Mouse (Mus musculus) layer of hippocampus, adult 11-12 months (tissue): ENCODE measurements at regions not wholly inside any gene's neighbourhood (a gene's known extent, or its start where the extent isn't known, plus 50 kb on each side); places are given as distances from the start of the nearest gene placed in this dataset.

Experiments used
- DNase-seq: peaks from one replicate; pipeline ENCODE4 v3.0.0; 2022; ENCODE audit warnings: low spot score

DNA sequence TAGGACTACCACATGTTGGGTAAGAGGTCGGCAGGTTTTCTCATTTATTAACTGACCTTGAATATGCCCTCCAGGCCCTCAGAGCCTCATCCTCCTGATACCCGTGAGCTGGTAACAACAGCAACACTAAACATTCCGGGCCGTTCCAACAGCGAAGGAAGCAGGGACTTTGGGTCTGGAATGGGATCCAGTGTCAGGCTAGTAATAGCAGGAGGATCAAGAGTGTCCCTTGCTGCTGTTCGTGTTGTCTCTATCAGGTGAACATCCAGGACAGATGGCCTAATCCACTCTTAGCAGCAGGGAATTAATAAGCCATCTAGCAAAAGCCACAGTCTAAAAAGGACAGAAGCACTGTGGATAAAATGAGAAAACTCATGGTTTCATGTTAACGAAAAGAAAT is 106.7 kb downstream of the Cpeb2 start:
- DNase-seq, result no peak

DNA sequence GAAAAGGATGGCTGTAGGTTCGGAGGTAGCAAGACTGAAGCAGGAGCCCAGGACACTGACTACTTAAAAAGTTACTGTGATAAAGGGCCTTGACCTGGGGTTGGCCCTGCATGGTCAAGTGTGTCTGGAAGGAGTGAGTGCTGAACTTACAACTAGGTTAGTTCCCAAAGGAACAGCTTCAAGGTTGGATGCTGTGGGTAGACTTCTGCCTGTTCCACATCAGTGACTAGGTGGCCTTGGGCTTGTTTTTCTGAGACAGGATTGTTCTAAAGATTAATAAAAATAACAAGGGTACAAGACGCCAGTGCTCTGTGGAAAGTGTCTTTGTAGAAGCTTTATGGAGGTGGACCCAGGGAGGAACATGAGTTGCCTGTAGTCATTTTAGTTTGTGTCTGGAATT is 108.5 kb downstream of the Cpeb2 start:
- no peak for DNase-seq

DNA sequence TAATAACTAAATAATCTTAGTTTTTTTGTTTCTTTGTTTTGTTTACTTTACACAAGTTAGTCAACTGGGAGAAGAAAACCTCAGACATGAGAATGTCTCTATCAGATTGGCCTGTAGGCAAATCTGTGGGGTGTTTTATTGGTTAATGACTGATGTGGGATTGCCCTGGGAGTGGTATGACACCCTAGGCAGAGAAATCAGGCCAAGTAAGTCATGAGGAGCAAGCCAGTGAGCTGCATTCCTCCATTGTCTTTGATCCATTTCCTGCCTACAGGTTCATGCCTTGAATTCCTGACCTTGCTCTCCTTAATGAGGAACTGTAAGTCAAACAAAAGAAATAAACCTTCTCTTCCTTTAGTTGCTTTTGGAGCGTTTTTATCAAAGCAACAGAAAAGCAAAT is 111.5 kb downstream of the Cpeb2 start:
- DNase-seq, result no peak

DNA sequence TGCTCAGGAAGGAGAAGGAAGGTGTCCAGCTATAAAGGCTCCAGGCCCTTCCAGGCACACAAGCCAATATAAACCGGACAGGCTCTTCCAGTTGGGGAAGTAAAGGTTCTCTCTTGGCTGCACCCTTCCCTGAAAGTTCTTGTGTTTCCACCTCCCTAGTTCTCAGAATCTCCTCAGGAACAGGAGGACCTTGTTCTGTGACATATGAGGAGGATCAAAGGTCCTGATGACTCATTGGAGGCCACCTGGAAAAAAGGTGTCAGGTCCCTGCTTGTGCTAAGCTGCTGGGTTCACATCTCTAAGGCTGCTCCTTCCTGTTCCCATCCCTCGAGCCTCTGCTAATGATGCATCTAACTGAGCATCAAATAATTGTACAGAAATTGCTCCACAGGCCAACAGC is 118.0 kb downstream of the Cpeb2 start:
- DNase-seq, result no peak

DNA sequence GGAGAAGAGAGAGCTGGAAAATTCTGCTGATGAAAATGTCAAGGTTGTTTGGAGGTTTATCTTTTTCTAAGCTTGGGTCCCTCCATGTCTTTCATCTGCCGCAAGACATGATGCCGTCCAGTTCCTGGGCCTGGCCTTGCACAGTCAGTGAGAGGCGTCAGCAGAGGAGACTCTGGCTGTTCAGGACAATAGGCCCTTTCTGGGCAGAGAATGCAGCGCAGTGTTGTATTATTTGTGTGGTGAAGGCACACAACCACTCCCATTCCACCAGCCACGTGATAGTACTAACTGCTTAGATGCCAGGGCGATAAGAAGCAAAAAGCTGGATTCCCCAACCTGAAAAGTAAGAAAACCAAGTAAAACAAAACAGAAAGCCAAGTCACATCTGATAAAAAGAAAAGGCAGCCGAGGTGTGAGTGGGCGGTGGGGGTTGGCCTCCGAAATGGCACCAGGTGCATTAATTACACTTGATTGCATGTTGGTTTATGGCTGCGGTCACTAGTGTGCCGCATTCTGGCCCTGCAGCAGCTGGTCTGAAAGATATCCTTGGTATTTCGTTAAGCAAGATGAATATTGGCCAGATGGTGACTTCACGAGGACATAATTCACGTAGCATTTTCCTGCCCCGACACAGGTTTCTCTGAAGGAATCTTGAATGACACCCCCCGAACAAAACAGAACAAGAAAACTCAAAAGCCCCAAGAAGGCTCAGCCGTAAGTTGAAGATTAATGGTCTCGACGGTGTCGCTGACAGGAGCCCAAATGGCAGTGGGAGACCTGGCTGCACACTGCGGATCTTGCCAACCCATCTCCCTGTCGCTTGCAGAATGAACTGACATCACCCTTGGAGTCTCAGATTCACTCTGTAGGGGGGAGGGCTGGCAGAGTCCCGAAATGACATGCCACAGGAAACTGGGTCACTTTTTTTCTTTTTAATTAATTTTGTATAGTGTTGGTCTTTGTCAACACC is 120.3 kb downstream of the Cpeb2 start:
- DNase-seq, result peak; percentile 47

DNA sequence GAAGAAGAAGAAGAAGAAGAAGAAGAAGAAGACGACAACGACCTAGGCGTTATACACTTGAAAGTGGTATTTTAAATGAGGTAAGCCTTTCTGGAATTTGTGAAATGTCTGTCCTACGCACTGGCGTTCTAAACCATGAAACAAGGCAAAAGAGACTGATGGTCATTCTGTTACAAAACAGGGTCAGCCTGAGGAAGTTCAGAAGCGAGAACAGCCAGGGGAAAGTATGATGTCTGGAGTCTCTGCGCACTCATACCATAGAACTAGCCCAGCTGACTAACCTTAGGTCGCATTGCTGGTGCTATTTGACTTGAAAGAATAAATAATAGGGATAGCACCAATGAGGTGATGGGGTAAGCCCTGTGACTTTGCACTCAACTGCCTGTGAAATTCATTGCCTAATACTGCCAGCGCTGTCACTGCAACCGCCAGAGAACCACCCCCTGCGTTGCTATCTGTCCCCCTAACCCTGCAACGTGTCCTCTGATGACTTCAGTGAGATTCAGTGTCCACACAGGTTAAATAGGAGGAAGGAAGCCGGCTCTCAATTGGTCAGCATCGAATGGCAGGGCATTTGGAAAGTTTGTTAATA is 121.5 kb downstream of the Cpeb2 start:
- DNase-seq, result no peak

DNA sequence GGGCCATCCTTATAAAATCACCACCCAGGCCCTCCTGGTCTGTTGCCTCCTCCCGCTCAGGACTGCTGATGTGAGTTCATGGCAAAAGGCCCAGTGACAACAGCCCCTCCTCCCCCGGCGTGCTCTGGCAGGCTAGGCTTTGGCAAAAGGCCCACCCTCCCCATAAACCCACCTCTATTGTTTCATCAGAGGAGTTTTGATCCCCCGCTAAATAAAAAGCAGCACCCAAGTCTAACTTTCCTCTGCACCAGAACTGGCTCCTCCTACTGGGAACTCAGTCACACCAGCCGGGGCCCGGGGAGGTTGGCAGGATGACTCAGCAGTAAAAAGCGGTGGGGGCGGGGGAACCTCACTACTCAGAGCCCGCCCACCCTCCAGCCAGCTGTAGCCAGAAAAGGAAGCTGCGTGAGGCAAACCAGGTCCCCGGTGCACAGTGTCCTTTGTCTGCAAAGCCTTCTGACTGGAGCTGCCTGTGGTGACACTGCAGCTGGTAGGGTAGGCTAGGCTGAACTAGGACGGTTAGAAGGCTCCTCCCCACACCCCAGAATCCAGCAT is 122.1 kb downstream of the Cpeb2 start:
- peak; percentile 90 for DNase-seq

DNA sequence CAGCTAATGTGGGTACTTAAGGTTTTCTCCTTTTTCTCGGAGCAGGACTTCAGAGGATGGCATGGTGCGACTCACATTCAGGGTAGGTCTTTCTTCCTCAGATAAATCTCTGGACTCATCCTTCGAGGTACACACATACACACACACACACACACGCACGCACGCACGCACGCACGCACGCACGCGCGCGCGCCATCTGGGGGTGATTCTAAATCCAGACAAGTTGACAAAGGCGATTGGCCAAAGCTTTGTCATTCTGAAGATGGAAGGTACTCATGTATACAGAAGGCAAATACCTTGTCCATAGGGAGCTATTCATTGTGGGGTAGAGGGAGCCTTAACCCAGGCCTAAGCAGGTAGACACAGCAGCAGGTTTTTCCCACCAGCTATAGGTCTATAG is 122.9 kb downstream of the Cpeb2 start:
- DNase-seq, result no peak

DNA sequence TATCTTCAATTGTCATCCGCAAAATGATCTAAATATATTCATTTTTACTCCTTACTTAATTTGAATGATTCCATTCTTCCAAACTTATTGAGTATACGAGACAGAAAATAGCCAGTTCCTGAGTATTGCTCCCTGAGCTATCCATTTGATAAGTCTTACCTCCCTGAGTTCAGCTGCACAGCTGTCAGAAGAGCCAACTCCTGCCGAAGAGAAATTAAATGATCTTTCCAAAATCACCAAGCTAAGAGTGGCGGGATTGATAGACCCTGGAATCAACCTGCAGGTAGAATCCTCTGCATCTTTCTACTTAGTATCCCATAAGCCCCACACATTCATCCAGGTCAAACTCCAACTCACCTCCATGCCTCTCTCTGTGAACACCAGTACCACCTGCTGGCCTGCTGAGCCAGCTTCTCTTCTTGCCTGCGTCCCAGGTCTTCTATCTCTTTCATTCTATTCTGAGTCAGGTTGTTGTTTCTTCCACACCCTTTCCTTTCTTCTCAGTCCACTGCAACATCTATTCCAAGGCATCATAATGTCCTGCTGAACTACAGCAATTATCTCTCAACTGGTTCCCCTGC is 124.2 kb downstream of the Cpeb2 start:
- DNase-seq, result no peak

DNA sequence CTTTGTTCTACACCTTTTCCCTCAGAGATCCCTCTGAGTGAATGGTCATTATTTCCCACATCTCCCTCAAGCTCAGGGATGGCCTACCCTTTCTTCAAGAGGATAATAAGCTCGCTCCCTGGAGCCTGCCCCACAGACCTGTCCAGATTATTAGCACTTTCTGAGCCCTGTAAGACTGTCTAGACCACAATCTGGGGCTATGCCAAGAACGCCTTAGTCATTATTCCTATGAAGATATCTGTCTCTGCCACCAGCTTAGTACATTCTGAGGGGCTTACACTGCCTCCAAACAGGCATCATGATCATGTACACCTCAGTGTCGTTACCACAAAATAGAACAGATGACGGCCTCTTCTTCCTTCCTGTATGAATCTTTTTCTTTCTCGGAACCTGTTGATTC is 124.9 kb downstream of the Cpeb2 start:
- no peak for DNase-seq

DNA sequence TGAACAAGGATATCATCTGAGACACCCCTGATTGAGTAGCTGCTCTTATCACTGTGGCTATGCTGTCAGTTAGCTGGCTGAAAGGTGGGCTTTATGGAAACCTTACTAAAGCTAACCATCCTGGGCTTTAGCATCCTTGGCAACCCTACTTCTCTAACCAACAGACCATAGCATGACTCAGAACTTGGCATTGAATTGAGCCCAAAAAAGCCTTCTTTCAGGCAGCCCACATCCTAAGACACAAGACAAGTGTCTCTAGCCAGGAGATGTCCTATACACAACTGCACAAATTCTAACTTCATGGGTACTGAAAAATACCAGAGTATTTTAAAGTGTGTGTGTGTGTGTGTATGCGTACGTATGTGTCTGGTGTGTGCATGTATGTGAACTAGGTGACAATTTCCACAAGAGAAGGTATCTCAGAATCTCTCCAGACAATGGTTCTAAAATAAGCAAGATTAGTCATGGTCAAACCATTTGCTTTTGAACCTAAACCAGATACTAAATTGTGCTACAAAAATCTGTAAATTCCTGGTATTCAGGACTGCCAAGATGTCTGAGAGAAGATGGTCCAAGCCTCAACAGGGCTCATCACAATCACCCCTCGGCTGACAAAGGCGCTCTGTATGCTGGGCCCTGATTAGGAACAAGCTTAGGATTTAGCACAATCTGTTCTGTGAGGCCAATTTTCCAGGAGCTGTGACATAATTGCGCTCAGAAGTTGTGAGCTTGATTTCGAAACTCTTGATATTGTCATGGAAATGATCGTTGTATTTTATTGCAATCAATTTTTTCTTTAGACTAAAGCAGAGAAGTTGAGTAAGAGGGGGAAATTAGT is 126.2 kb downstream of the Cpeb2 start:
- peak; percentile 23 for DNase-seq

DNA sequence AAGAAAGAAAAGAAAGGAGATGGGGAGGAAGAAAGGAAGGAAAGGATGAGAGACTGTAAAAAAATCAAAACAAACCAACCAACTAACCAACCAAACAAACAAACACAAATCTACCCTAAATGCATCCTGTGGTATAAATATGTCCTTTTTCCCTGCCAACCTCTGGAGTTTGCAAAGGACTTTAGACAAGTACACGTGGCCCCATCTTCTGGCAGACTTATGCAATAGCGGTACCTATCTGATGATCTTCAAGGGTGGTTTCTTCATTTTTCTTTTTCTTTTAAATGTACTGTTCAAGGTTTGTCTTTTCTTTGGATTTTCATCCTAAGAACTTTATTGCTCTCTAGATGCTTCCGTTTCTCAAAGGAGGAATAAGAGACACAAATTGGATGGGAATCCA is 127.3 kb downstream of the Cpeb2 start:
- no peak for DNase-seq

DNA sequence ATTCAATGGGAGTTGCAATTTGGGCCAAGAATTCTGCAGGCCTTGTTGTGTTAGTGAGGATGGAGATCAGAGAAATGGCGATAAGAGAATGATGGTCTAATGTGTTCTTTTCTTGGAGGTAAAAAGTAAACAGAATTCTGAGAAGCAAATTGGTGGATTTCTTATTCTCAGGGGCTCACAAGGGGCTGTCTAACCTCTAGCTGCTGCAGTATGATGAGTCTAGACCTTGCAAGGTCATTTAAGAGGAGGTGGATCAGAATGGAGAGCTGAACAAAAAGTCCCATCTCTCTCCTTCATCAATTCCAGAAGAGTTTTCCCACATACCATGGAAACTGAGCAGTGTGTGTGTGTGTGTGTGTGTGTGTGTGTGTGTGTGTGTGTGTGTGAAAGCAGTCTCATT is 128.1 kb downstream of the Cpeb2 start:
- no peak for DNase-seq

DNA sequence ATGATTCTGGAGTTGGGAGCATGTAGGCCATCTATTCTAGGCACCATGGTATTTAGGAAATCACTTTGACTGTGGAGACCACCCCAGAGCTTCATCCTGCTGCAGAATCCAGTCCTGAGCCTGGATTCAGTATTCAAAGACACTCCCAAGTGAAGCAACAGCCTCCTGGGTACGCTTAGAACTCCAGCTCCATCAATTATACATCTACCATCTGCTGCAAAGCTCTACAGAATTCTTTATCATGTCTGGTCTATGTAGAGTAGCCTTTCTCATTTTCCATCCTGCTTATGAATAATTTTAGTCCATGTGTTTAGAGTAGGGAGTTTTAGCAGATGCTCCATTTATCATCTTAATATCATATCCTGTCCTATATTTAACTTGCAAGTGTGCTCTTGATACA is 139.4 kb downstream of the Cpeb2 start:
- DNase-seq, result no peak

DNA sequence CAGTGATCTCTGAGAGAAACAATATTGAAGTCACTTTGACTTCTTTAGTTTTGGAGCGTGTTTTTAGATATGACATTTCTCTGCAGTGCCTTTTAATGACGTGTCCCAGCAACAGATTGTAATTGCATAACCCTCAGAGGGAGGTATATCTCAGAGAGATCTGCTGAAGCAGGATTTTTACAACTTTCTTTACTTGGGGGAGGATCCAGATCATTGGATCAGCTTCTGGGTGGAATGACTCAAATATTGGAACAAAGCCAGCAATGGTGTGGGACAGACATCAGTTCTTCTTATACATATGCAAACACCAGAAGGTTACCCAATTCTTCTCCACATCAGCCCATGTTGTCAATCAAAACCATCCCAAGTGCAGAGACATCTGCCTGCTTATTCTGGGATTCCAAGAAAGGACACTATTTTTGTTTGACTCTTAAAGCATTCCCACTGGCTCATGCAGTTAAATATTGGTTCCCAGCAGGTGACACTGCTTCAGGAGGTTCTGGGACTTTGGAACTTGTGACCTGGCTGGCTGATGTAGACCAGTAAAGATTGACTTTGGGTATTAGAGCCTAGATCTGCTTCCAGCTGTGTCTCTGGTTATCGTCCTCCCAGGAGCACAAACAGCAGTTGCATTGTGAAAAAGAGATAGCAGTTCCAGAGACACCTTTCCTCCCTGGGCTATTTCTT is 130.5 kb upstream of the C1qtnf7 start:
- no peak for DNase-seq

DNA sequence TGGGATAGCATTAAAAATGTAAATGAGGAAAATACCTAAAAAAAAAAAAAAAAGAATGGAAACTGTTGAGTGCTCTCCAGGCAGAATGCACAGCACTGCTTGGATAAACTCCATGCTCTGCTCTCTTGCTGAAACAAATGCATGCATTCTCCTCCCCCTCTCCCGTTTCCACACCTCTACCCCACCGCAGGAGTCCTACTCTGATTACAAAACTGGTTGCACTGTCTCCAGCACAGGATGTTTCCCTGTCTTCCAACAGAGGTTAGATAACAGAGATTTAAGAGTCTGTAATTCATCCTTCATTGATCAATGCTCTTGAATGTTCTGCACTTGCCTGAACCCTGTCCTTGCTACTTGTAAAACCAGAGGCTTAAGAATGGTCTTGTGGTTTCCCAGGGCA is 124.3 kb upstream of the C1qtnf7 start:
- DNase-seq, result no peak

DNA sequence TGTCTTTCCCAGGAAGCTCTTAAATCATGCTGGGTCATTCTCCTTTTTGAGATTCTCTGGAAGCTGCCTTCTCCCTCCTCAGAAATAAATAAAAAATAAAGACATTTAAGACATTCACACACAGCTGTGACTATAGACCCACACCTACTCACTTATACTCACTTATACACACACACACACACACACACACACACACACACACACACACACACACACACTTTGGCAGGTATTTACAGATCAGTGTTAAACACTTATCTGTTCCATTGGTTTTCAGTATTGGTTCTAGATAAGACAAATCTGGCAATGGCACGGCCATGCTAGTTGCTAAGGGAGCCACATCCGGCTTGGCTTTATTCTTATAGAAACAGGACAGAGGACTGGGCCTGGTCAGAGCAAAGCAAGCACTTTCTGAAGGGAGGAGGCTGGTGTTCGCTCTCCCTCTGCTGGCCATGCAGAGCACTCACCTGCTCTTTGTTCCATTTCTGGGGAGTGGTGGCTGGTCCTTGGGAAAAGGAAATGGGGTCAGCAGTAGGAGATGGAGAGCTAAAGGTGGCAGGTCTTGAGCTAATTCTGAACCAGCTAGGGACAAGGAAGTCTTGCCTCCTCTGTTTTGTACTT is 123.8 kb upstream of the C1qtnf7 start:
- DNase-seq, result peak; percentile 37

DNA sequence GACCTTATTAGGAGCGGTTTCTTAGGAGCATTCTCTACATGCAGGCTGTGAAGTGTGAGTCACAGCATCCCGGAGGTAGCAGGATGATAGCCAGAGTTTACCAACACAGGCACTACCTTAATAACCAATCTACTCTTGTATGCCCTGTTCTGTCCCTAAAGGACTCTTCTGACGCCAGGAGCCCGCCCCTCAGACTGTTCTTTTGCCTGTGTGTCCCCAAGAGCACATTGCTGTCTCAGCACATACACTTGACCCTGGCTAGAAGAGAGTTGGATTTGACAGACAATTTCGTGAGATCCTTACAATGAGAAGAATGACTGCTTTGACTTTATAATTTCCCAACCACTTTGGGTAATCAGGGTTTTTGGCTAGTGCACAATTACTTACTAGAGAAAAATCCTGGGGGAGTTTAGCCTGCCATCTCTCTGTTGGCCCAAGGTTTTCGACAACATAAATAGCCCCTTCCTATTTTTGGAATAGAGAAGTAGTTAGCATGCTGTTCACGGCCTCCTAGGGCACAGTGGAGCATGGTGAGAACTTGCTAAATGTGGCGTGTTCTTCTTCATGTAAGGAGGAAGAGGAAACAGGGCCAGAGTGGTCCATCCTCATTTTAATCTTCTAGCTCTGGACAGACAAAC is 122.3 kb upstream of the C1qtnf7 start:
- DNase-seq, result peak; percentile 25

DNA sequence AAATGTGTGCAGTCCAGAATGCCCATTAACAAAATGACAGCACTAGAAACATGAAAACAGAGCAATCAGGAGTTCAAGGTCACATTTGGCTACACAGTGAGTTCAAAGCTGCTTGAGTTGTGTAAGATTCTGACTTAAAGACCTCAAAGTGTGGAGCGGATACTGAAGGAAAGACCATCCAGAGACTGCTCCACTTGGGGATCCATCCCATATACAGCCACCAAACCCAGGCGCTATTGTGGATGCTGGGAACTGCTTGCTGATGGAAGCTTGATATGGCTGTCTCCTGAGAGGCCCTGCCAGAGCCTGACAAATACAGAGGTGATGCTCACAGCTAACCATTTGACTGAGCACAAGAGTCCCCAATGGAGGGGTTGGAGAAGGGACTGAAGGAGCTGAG is 98.1 kb upstream of the C1qtnf7 start:
- DNase-seq, result no peak
